Mouse (Mus musculus) C2C12 (cell line): Measurements from ENCODE around the gene Rabep2. TPM values are rescaled to one million over a fixed set of nuclear protein-coding genes. Genes with fewer than 3 reads are reported as not detected.

Experiments used
- H3K27me3 ChIP-seq: one replicate; pipeline ENCODE4 v1.6.1; 2011; ENCODE audit not compliant: control insufficient read depth, insufficient read depth, insufficient read length
- H3K36me3 ChIP-seq: one replicate; pipeline ENCODE4 v1.6.1; 2011; ENCODE audit not compliant: control insufficient read depth, insufficient read depth
- H3K4me3 ChIP-seq: one replicate; pipeline ENCODE4 v1.5.1; 2011; ENCODE audit warnings: mild to moderate bottlenecking, control low read depth; ENCODE audit not compliant: poor library complexity, insufficient read depth, severe bottlenecking
- H3K79me2 ChIP-seq: one replicate; pipeline ENCODE4 v1.6.1; 2011; ENCODE audit not compliant: control insufficient read depth, insufficient read depth
- H3K79me3 ChIP-seq: one replicate; pipeline ENCODE4 v1.6.1; 2011; ENCODE audit warnings: low read depth, control low read depth
- H3ac ChIP-seq: one replicate; pipeline ENCODE3; 2011; ENCODE audit warnings: low read depth; ENCODE audit not compliant: control insufficient read depth, insufficient read length
- CEBPB ChIP-seq: IDR thresholded peaks from one replicate; pipeline ENCODE4 v1.6.1; 2011; ENCODE audit warnings: low read depth, mild to moderate bottlenecking, control low read depth, moderate library complexity
- CTCF ChIP-seq: IDR thresholded peaks from one replicate; pipeline ENCODE4 v1.5.1; 2011; ENCODE audit not compliant: control insufficient read depth, insufficient read depth, insufficient read length
- FOSL1 ChIP-seq: IDR thresholded peaks from one replicate; pipeline ENCODE4 v1.8.0; 2011; ENCODE audit warnings: mild to moderate bottlenecking, low read length; ENCODE audit not compliant: poor library complexity, insufficient read depth, severe bottlenecking
- MAX ChIP-seq: IDR thresholded peaks from one replicate; pipeline ENCODE4 v1.6.1; 2011; ENCODE audit warnings: mild to moderate bottlenecking, control low read depth
- MYOD1 ChIP-seq: IDR thresholded peaks from one replicate; pipeline ENCODE4 v1.6.1; 2011; ENCODE audit warnings: low read depth; ENCODE audit not compliant: control insufficient read depth, insufficient read length
- MYOG ChIP-seq: IDR thresholded peaks from one replicate; pipeline ENCODE4 v1.6.1; 2011; ENCODE audit not compliant: control insufficient read depth, insufficient read length; ENCODE audit errors: extremely low read depth
- USF1 ChIP-seq: IDR thresholded peaks from one replicate; pipeline ENCODE4 v1.6.1; 2011; ENCODE audit warnings: low read depth, mild to moderate bottlenecking, control low read depth, moderate library complexity
- polyA plus RNA-seq: library from polyadenylated mRNA; unstranded; fragments of >200 nt; fragmentation: generic; extraction: Trizol; gene quantifications from one replicate; pipeline ENCODE4 v1.2.1, GENCODE M21; 2012; ENCODE audit warnings: missing spikeins

Gene Rabep2
- polyA plus RNA-seq, 1 experiment, result 17.5 TPM

DNA sequence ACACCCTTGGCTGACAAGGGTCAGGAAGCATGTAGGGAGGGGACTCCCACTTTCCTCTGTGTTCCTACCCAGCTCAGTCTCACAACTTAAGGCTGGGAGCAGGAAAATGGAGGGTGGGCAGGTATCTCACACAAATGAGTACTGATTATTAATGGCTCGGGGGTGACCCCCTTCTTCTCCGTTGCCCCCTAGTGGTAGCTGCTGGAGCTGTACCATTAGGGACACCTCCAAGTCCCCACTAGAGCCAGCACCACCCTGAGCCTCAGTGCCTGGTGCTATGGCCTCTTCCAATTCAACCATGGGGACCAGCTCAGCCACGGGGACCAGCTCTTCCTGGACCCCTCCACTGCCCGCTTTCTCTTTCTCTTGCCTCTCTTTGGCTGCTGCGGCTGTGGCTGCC lies 38.7 kb downstream of the Rabep2 start:
- Histone ChIP-seq H3ac (no peak overlapping the region), H3K27me3 (no peaks in the 10 kb centered on the region), H3K4me3 (no peak overlapping the region), H3K79me3 (no peaks in the 10 kb centered on the region), H3K79me2 (no peaks in the 10 kb centered on the region), H3K36me3 (peaks cover 16% of the 10 kb centered on the region)
- TF ChIP-seq CTCF, result peak; percentile 47
- no peak for TF ChIP-seq USF1

- TF ChIP-seq MYOG (no peak), USF1 (no peak), FOSL1 (no peak), CEBPB (no peak), MAX (no peak), CTCF (no peak), MYOD1 (no peak)
- Histone ChIP-seq H3K79me3 (no peaks in the 10 kb centered on the region), H3ac (no peak overlapping the region), H3K79me2 (peaks cover 4% of the 10 kb centered on the region), H3K4me3 (no peak overlapping the region), H3K27me3 (no peaks in the 10 kb centered on the region), H3K36me3 (peaks cover 16% of the 10 kb centered on the region)
Observed at GRCm38 (mm10) chr7:126467834-126468627, 39.5 kb downstream of the Rabep2 start.

DNA sequence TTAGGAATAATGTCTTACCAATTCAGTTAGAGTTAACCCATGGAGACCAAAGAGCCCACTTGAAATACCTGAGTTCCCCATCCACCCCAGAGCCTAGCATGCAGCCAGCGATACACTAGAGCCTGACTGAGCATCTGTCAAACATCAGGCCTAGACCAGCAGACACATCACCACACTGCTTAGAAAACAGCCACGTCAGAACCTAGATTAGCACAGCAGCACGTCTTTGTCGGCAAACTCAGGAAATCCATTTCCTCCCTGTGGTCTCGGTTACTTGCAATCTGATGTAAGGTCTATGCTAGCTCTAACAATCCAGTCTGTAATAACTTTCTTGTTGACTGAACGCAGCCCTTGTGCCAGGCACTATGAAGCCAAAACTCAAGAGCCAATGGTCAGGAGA lies 41.5 kb downstream of the Rabep2 start:
- Histone ChIP-seq H3K79me2 (peaks cover 22% of the 10 kb centered on the region), H3K36me3 (peaks cover 16% of the 10 kb centered on the region), H3K4me3 (no peak overlapping the region), H3ac (no peak overlapping the region), H3K27me3 (no peaks in the 10 kb centered on the region), H3K79me3 (peaks cover 8% of the 10 kb centered on the region)
- TF ChIP-seq MAX (no peak), MYOD1 (no peak), CTCF (no peak), MYOG (no peak), CEBPB (no peak)

DNA sequence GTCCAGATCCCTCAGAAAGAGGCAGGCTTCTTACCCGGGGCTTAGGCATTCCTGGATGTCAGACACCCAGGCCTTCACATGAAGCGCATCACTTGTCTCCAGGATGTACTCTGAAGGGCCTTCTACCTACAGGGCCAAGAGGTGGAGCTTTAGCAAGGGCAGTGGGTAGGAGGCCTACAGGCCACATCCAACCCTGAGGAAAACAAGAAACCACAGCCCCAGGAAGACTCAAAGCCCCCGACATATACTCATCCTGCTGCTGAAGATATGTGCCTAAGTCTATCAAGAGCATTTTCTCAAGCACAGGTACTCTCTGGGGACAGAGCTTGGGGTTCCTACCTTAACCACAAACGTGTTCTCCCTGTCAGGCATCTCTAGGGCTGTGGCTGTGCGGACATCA lies 42.8 kb downstream of the Rabep2 start:
- Histone ChIP-seq H3K27me3 (no peaks in the 10 kb centered on the region), H3K79me2 (peaks cover 29% of the 10 kb centered on the region), H3K79me3 (peaks cover 8% of the 10 kb centered on the region), H3K36me3 (peaks cover 16% of the 10 kb centered on the region), H3ac (no peak overlapping the region), H3K4me3 (no peak overlapping the region)
- no peak for TF ChIP-seq CEBPB
- TF ChIP-seq MYOD1, result no peak
- no peak for TF ChIP-seq CTCF
- no peak for TF ChIP-seq MAX
- TF ChIP-seq FOSL1, result no peak
- TF ChIP-seq MYOG, result no peak
- TF ChIP-seq USF1, result no peak

GRCm38 (mm10) chr7:126471853-126472252 lies 43.3 kb downstream of the Rabep2 start:
- H3ac ChIP-seq, result no peak overlapping the region
- peaks cover 29% of the 10 kb centered on the region for H3K79me2 ChIP-seq
- TF ChIP-seq MYOD1, result no peak
- no peak for TF ChIP-seq MYOG
- TF ChIP-seq FOSL1, result no peak
- no peak for TF ChIP-seq MAX
- TF ChIP-seq CTCF, result no peak
- TF ChIP-seq USF1, result no peak
- no peaks in the 10 kb centered on the region for H3K27me3 ChIP-seq
- peaks cover 15% of the 10 kb centered on the region for H3K36me3 ChIP-seq
- H3K4me3 ChIP-seq, result no peak overlapping the region
- peaks cover 8% of the 10 kb centered on the region for H3K79me3 ChIP-seq

- no peak for TF ChIP-seq FOSL1
- TF ChIP-seq MYOD1, result no peak
- no peak for TF ChIP-seq MAX
- no peak for TF ChIP-seq CTCF
- no peak for TF ChIP-seq CEBPB
- TF ChIP-seq USF1, result no peak
- no peak for TF ChIP-seq MYOG
- no peak overlapping the region for H3ac ChIP-seq
- peaks cover 29% of the 10 kb centered on the region for H3K79me2 ChIP-seq
- H3K27me3 ChIP-seq, result no peaks in the 10 kb centered on the region
- peaks cover 8% of the 10 kb centered on the region for H3K79me3 ChIP-seq
- no peak overlapping the region for H3K4me3 ChIP-seq
- H3K36me3 ChIP-seq, result peaks cover 11% of the 10 kb centered on the region
Observed at GRCm38 (mm10) chr7:126472306-126472705, 43.7 kb downstream of the Rabep2 start.
